Mouse (Mus musculus): ENCODE measurements around the gene Atp5f1. TPM values are rescaled to one million over a fixed set of nuclear protein-coding genes. Genes with fewer than 3 reads are reported as not detected.

Atp5f1 gene
- total RNA-seq, 2 experiments from 2014 or later = 191 to 268 TPM

GRCm38 (mm10) chr3:105904721-105905120, 55.2 kb downstream of the Atp5f1 start:
- no peak for ATAC-seq (replicated peaks; ENCODE audit: low FRiP score, poor library complexity, severe bottlenecking)

GRCm38 (mm10) chr3:105904213-105904612, 55.7 kb downstream of the Atp5f1 start:
- ATAC-seq (replicated peaks; ENCODE audit: low FRiP score, poor library complexity, severe bottlenecking) = no peak

DNA sequence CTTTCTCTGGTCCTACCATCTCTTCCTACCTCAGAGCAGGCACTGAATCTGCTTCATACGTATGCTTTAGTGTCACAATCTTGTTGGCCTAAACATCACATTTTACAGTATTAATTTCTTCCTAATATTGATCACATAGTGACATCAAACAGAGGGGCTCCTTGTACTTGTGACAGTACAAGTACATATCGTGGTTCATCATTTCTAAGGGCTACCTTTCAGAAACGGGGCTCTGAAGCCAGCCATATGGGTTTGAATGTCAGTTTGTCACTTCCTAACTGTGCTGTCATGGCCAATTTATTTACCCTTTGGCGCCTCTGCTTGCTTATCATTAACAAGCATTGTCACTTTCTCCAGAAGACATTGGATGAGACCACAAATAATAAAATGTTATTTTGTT, 58.4 kb downstream of the Atp5f1 start:
- no peak for ATAC-seq (replicated peaks; ENCODE audit: low FRiP score, poor library complexity, severe bottlenecking)

DNA sequence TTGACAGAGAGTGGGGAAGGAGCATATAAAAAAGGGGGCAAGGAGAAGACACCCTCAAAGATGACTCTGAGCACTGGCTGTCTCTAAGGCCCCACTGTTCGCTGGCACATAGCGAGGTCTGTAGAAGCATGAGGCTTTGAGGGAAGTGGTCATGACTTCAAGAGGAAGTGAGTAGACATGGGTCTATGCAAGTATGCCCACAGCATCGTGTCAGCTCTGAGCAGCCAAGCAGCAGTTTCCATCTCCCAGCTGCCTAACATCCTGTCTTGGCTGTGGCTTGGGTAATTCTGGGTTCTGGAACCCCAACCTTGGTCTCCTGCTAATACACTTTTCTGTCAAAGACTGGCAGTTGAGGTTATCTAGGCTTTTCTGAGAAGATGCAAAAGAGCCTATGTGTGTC, 59.2 kb downstream of the Atp5f1 start:
- no peak for ATAC-seq (replicated peaks; ENCODE audit: low FRiP score, poor library complexity, severe bottlenecking)

- no peak for ATAC-seq (replicated peaks; ENCODE audit: low FRiP score, poor library complexity, severe bottlenecking)
Observed at GRCm38 (mm10) chr3:105900266-105900665, 59.6 kb downstream of the Atp5f1 start.

GRCm38 (mm10) chr3:105899394-105900147, 60.3 kb downstream of the Atp5f1 start:
- peak; percentile 87 for ATAC-seq (replicated peaks; ENCODE audit: low FRiP score, poor library complexity, severe bottlenecking)

- ATAC-seq (replicated peaks; ENCODE audit: low FRiP score, poor library complexity, severe bottlenecking) = no peak
Observed at GRCm38 (mm10) chr3:105898861-105899260, 61.0 kb downstream of the Atp5f1 start.

DNA sequence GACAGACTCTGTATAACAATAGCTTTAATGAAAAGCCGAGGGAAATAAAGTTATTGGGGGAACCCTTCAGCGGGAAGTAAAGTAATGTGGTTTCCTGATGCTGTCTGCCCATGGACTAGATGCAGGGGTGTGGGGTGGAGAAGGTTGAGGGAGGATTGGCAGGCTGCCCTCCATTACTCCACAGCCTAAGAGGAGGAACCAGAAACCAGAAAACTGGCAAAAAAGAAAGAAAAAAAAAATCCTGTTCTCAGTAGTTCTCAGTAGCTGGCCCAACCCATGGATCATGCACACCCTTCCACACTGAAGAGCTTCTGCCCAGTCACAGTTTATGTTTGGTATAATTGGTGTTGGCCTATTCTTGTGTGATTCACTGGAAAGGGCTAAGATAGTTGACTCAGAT, 61.6 kb downstream of the Atp5f1 start:
- ATAC-seq (replicated peaks; ENCODE audit: low FRiP score, poor library complexity, severe bottlenecking) = no peak

DNA sequence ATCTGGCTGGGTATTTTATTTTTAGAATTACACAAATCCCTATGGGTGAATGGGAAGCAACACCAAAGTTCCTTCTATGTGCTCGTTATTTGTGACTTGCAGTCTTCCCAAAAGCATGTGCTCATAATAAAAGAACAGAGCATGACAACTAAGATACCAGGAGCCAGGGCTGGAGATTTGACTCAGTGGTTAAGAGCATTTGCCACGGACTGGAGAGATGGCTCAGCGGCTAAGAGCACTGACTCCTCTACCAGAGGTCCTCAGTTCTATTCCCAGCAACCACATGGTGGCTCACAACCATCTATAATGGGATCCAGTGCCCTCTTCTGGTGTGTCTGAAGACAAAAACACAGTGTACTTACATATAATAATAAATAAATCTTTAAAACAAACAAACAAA, 63.1 kb downstream of the Atp5f1 start:
- no peak for ATAC-seq (replicated peaks; ENCODE audit: low FRiP score, poor library complexity, severe bottlenecking)

- ATAC-seq (replicated peaks; ENCODE audit: low FRiP score, poor library complexity, severe bottlenecking) = peak; percentile 43; the same call in 1 of the 2 replicates
Observed at GRCm38 (mm10) chr3:105894601-105895592, 65.0 kb downstream of the Atp5f1 start.

DNA sequence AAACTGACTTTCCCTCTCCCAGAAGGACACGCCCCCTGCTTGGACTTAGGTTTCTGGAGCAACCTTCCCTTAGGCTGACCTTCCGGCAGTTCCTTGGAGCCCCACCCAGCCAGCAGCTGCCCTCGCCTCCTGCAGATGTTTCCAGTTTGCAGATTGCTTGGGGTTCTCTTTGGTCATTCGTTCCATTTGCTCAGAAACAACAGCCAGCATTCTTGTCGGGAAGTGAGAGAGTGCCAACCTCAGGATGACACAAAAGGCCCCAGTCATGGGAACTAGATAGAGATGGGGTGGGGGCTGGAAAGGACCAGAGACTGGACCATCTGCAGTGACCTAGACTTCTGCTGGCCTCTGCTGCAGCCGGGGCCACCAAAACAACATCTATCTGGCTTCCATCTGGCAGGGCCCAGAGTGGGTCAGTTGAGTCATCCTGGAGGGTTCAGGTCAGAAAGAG, 65.9 kb downstream of the Atp5f1 start:
- ATAC-seq (replicated peaks; ENCODE audit: low FRiP score, poor library complexity, severe bottlenecking) = no peak

Other genes with a start within 250 kb of the Atp5f1 start
- 67.7 and 77.8 TPM in 2 replicates for gene Rap1a, start 158.8 kb downstream of the Atp5f1 start, total RNA-seq (2015; ENCODE audit: low replicate concordance)
- 99.3 and 137 TPM in 2 replicates for gene Rap1a, start 158.8 kb downstream of the Atp5f1 start, total RNA-seq (2017; ENCODE audit: low replicate concordance)
- 0.84 TPM in 1 of 2 replicates, not detected in the other for gene Adora3, start 89.2 kb downstream of the Atp5f1 start, total RNA-seq (2015; ENCODE audit: low replicate concordance)
- 1.1 TPM in 1 of 2 replicates, not detected in the other for gene Adora3, start 89.2 kb downstream of the Atp5f1 start, total RNA-seq (2017; ENCODE audit: low replicate concordance)
- not detected in 2 replicates for gene Tmigd3, start 89.2 kb downstream of the Atp5f1 start, total RNA-seq (2015; ENCODE audit: low replicate concordance)
- 1.2 TPM in 1 of 2 replicates, not detected in the other for gene Tmigd3, start 89.2 kb downstream of the Atp5f1 start, total RNA-seq (2017; ENCODE audit: low replicate concordance)
- 19.9 and 22.1 TPM in 2 replicates for gene I830077J02Rik, start 27.4 kb downstream of the Atp5f1 start, total RNA-seq (2015; ENCODE audit: low replicate concordance)
- gene I830077J02Rik, start 27.4 kb downstream of the Atp5f1 start, total RNA-seq (2017; ENCODE audit: low replicate concordance) = 5.4 and 7.1 TPM in 2 replicates
- gene Wdr77, start 730 bp downstream of the Atp5f1 start, total RNA-seq (2015; ENCODE audit: low replicate concordance) = 14.6 and 17.9 TPM in 2 replicates
- gene Wdr77, start 730 bp downstream of the Atp5f1 start, total RNA-seq (2017; ENCODE audit: low replicate concordance) = 10.5 and 11.4 TPM in 2 replicates
- gene Ovgp1, start 13.6 kb upstream of the Atp5f1 start, total RNA-seq (2015; ENCODE audit: low replicate concordance) = 4.4 and 21.9 TPM in 2 replicates
- gene Ovgp1, start 13.6 kb upstream of the Atp5f1 start, total RNA-seq (2017; ENCODE audit: low replicate concordance) = 31.0 and 38.5 TPM in 2 replicates
- gene Pifo, start 54.5 kb upstream of the Atp5f1 start, total RNA-seq (2015; ENCODE audit: low replicate concordance) = not detected in 2 replicates
- gene Pifo, start 54.5 kb upstream of the Atp5f1 start, total RNA-seq (2017; ENCODE audit: low replicate concordance) = not detected in 2 replicates
- 4.6 TPM in 1 of 2 replicates, not detected in the other for gene Chil5, start 72.7 kb upstream of the Atp5f1 start, total RNA-seq (2015; ENCODE audit: low replicate concordance)
- 1.5 and 1.7 TPM in 2 replicates for gene Chil5, start 72.7 kb upstream of the Atp5f1 start, total RNA-seq (2017; ENCODE audit: low replicate concordance)
- 3.7 TPM in 1 of 2 replicates, not detected in the other for gene Chia1, start 153.1 kb upstream of the Atp5f1 start, total RNA-seq (2015; ENCODE audit: low replicate concordance)
- gene Chia1, start 153.1 kb upstream of the Atp5f1 start, total RNA-seq (2017; ENCODE audit: low replicate concordance) = not detected in 2 replicates
- gene Chil3, start 207.5 kb upstream of the Atp5f1 start, total RNA-seq (2015; ENCODE audit: low replicate concordance) = 980 and 1,041 TPM in 2 replicates
- gene Chil3, start 207.5 kb upstream of the Atp5f1 start, total RNA-seq (2017; ENCODE audit: low replicate concordance) = 603 and 680 TPM in 2 replicates